Mouse (Mus musculus) E14TG2a.4 (cell line): ENCODE measurements around the gene Kpna7.

ENCODE experiments used
- CTCF ChIP-seq: conservative IDR thresholded peaks from 2 replicates; pipeline ENCODE4 v1.5.1; 2014; ENCODE audit warnings: low read length
- NANOG ChIP-seq: IDR thresholded peaks from 2 replicates; pipeline ENCODE4 v1.6.1; 2014; ENCODE audit warnings: borderline replicate concordance, low read length, mixed read lengths

DNA sequence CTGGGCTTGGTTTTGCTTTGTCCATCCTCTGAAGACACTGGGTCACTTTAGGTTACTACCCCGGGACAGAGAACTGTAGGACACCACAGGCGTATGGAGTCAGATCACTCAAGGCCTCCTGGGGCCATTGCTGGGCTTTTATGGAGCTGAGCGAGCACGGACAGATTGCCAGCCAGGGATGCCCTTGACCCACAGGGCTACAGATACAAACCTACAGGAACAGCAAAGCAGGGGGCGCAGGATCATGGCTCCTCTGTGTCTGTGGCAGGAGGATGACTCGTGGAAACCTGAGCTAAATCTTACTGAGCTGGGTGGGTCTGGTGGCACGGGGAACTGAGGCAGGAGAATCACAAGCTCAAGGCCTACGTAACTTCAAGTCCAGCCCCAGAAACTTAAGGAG is 28.7 kb upstream of the Kpna7 start:
- no peak for TF ChIP-seq CTCF
- no peak for TF ChIP-seq NANOG
